Mouse (Mus musculus) fibroblast of lung, adult 2 months (primary cell): Measurements from ENCODE around the gene Adat3.

Source experiments
- DNase-seq: peaks from one replicate; pipeline ENCODE4 v3.0.0-alpha.2; 2011; ENCODE audit warnings: low read depth

Adat3 gene

DNA sequence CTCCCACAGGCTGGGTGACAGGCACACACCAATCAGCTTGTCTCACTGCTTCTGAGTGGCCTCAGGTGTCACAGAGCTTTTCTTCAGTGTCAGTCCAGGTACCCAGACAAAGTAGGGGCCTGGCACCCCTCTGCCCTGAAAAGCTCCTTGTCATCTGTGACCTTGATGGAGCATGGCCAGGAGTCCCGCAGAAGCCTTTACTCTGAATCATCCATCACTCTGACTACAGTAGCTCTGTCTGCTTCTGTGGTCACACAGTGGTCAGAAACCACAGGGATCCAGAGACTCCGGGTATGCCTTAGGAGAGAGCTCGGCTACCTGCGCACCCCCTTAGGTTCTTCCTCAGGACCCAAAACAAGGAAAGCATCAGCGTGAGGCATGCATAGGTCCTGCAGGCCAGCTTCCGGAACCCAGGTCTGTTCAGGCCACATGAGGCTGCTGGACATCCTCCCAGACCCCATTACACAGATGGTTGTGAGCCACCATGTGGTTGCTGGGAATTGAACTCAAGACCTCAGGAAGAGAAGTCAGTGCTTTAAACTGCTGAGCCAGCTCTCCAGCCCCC is 50.6 kb downstream of the Adat3 start:
- no peak for DNase-seq

DNA sequence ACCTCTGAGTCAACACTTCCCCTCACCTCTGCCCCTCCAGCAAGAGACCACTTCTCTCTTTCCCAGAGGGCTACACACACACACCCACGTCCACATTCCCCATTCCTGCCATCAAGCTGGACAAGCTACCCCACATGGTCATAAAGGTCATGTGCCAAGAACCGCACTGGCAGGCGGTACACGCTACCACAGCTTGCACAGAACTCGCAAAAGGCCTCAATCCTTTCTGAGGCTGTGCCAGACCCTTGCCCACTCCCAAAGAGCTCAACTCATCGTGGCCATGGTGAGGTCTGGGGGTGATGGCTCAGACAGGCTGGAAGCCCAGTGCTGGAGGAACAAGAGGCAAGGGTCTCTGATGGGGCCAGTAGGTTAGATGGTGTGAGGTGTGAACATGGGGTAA is 52.2 kb downstream of the Adat3 start:
- DNase-seq: no peak

DNA sequence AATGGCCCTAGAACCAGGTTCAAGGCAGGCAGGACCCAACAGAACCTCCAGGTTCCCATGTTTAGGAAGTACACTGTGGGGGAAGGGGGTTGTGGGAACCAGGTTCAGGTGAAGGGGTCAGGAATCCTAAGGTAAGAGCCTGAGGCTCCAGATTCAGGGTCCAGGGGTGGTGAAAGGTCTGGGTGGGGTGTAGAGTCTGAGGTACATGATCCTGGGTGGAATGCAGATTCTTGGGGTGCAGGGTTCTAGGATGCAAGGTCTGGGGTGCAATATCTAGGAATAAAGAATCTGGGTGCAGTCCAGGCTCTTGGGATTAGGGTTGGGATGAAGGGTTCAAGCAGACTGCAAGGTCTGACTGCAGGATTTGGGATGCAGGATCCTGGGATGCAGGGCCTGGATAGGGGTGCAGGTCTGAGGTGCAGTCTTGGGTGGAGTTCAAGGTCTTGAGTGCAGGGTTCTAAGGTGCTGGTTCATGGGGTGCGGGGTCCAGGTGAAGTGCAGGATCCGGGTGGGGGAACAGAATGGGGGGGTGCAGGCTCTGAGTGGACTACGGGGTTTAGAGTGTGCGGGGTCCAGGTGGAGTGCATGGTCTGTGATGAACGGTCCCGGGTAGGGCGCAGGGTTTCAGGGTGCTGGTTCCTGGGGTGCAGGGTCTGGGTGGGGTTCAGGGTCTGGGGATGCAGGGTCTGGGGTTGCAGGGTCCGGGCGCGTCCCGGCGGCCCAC is 52.9 kb downstream of the Adat3 start:
- DNase-seq: no peak

DNA sequence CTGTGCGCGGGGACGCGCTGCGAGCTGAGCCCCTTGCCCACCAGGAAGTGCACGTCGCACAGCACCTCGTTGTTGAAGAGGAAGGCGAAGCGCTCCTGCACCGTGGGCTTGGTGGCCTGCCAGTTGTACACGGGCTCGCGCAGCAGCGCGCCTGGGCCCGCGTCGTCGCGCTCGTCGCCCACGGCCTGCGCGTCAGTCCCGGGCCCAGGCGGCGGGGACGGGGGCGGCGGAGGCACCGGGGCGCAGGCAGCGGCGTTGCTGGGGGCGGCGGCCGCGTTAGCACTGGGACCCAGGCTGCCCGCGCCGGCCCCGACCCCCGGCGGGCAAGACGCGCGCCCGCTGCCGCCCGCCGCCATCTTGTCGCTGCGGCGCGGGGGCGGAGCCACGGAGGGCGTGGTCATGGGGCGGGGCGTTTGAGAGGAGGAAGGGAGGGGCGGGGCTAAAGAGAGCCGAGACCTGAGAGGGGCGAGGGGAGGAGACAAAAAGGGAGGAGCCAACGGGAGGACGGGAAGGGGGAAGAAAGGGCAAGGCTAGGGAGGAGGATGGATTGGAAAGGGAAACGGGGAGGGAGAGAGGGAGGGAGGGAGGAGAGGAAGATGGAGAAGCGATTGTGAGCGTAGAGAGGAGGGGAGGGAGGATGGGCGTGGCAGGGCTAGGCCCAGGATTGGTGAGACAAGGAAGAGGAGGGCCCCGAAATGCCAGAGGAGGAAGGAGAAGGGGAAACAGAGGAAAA is 53.6 kb downstream of the Adat3 start:
- DNase-seq: peak; percentile 97

DNA sequence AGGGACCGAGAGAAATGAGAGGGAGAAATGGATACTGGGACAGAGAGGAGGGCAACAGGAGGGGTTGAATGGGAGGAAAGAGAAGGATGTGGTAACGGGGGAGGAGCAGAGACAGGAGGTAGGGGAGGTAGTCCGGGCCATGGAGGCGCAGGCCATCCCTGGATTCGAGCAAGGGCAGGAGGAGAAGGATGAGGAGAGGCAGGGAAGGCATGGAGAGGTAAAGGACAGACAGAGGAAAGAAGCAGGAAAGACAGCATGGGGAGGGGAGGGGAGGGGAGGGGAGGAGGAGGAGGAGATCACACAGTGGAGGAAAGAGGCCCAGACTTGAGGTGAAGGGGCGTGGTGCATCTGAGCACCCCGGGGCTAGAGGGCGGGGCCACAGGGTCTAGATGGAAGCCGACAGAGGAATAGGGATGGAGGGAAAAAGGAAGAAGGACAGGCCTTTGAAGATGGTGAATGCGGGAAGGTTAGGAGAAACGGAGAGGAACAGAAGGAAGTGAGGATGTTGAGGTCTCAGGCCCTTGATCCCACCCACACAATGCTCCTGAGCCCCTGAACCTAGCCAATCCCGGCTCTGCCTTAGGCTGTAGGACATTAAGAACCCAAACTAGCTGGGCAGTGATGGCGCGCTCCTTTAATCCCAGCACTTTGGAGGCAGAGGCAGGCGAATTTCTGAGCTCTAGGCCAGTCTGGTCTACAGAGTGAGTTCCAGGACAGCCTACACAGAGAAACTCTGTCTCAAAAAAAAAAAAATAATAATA is 54.4 kb downstream of the Adat3 start, which contains the start of gene Btbd2:
TSS of gene Btbd2 (minus strand) at position 209 of the 761 bp plus-strand sequence.
- no peak for DNase-seq
